Mouse (Mus musculus): ENCODE measurements around the gene Hnrnpul1. TPM values are rescaled to one million over a fixed set of nuclear protein-coding genes. Genes with fewer than 3 reads are reported as not detected.

Gene Hnrnpul1
- polyA plus RNA-seq, 1 experiment from 2014 or later = 49.0 TPM

- 90% methylated on average over 5 of the region's 5 CpGs for WGBS
- Histone ChIP-seq H3K4me1 (no peaks in the 10 kb centered on the region), H3K27ac (no peak overlapping the region), H3K36me3 (peaks cover 31% of the 10 kb centered on the region), H3K4me2 (no peak overlapping the region), H3K4me3 (replicated peaks) (no peak overlapping the region), H3K27me3 (replicated peaks) (no peaks in the 10 kb centered on the region), H3K9ac (no peak overlapping the region), H3K9me3 (no peaks in the 10 kb centered on the region)
- no peak for ATAC-seq (ENCODE audit: insufficient read depth, low FRiP score, low read depth)
Measured at GRCm38 (mm10) chr7:25768229-25768628, 13.7 kb upstream of the Hnrnpul1 start.

DNA sequence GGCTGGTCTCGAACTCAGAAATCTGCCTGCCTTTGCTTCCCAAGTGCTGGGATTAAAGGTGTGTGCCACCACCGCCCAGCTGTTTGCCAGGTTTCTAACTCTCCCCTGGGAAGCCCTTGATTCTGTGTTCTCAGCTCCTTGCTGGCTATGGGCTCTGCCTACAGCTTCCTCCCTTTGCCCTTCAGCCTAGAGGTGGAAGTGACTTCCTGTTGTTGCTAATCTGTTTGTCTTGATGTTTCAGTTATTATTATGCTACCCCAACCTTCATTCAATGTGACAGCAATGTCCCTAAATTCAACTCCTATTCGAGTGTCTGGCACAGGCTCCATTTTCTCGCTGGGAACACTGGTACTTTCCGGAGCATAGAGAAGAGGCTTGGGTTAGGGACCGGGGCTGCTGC is 11.6 kb upstream of the Hnrnpul1 start:
- H3K9ac ChIP-seq = no peak overlapping the region
- ATAC-seq (ENCODE audit: insufficient read depth, low FRiP score, low read depth) = no peak
- H3K9me3 ChIP-seq = no peaks in the 10 kb centered on the region
- H3K27me3 ChIP-seq (replicated peaks) = no peaks in the 10 kb centered on the region
- H3K4me1 ChIP-seq = no peaks in the 10 kb centered on the region
- H3K4me2 ChIP-seq = no peak overlapping the region
- 83% methylated on average over 6 of the region's 6 CpGs for WGBS
- no peak overlapping the region for H3K4me3 ChIP-seq (replicated peaks)
- H3K36me3 ChIP-seq = peaks cover 28% of the 10 kb centered on the region
- H3K27ac ChIP-seq = no peak overlapping the region

DNA sequence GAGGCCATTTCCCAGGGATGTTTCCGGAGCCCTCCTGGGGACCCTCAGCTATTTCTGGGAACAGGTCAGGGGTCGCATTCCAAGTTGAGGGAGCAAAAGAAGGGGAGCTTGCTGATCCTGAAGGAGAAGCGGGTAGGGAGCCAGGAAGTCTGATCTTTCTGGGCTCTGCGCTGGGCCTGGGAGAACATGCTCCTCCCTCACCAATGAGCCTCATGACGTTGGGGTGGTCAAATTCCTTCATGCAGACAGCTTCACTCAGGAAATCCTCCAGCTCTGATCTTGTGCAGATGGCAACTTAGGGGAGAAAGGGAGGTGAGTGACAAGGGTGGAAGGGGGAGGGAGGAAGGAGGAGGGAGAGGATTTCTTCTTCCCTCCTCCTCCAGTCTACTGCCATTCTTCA is 9.7 kb upstream of the Hnrnpul1 start:
- no peaks in the 10 kb centered on the region for H3K9me3 ChIP-seq
- no peak for ATAC-seq (ENCODE audit: insufficient read depth, low FRiP score, low read depth)
- peak overlapping the region; percentile 26; the same call in 1 of the 2 replicates for H3K27ac ChIP-seq
- H3K36me3 ChIP-seq = peaks cover 23% of the 10 kb centered on the region
- no peak overlapping the region for H3K9ac ChIP-seq
- no peak overlapping the region for H3K4me3 ChIP-seq (replicated peaks)
- no peaks in the 10 kb centered on the region for H3K4me1 ChIP-seq
- WGBS = 57% methylated on average over 5 of the region's 5 CpGs
- H3K4me2 ChIP-seq = no peak overlapping the region
- H3K27me3 ChIP-seq (replicated peaks) = no peaks in the 10 kb centered on the region

GRCm38 (mm10) chr7:25763678-25764077 is 9.1 kb upstream of the Hnrnpul1 start:
- Histone ChIP-seq H3K9ac (no peak overlapping the region), H3K27me3 (replicated peaks) (no peaks in the 10 kb centered on the region), H3K4me2 (no peak overlapping the region), H3K9me3 (no peaks in the 10 kb centered on the region), H3K4me3 (replicated peaks) (no peak overlapping the region), H3K27ac (0 out of 2 replicates have a peak overlapping the region, but pooled peaks have one; percentile 26), H3K36me3 (peaks cover 21% of the 10 kb centered on the region), H3K4me1 (no peaks in the 10 kb centered on the region)
- WGBS = 67% methylated on average over 11 of the region's 11 CpGs
- ATAC-seq (ENCODE audit: insufficient read depth, low FRiP score, low read depth) = no peak

DNA sequence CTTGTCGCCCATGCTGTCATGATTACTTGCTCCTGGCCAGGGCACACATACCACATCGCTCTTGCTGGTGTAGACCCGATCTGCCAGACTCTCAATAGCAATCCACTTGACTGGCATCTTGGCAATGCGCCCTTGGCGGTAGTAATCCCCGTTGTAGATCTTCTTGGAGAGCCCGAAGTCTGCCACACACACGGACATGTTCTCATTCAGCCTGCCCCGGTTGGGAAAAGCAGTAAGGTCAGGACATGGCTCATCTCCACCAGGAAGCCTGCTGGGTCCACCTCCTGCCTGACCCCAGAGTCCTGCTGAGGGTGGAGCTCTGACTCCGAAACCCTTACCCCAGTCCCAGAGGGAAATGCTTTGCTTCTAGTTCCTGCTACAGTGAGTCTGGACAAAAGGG is 6.8 kb upstream of the Hnrnpul1 start:
- no peaks in the 10 kb centered on the region for H3K4me1 ChIP-seq
- H3K36me3 ChIP-seq = peaks cover 6% of the 10 kb centered on the region; the same call in 1 of the 2 replicates
- ATAC-seq (ENCODE audit: insufficient read depth, low FRiP score, low read depth) = no peak
- no peaks in the 10 kb centered on the region for H3K27me3 ChIP-seq (replicated peaks)
- H3K9me3 ChIP-seq = no peaks in the 10 kb centered on the region
- no peak overlapping the region for H3K9ac ChIP-seq
- no peak overlapping the region for H3K4me2 ChIP-seq
- H3K27ac ChIP-seq = no peak overlapping the region
- H3K4me3 ChIP-seq (replicated peaks) = no peak overlapping the region
- 76% methylated on average over 10 of the region's 10 CpGs for WGBS

DNA sequence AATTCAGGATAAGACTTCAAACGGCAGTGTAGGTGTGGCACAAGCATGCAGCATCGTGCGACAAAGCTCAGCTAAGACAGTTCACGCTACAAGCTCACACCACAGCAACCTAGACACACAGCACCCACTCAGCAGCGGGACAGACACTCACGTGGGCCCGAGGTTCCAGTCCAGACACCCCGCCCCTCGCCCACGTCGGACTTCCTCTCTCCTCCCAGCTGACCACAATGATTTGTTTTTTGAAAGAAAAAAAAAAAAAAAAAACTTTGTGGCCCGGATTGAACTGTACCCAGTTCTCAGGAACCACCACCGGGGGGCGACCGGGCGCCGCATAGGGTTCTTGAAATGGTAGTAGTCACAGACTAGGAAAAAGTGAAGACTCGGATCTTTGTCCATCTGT is 1.5 kb upstream of the Hnrnpul1 start:
- H3K27me3 ChIP-seq (replicated peaks) = no peaks in the 10 kb centered on the region
- peak; percentile 19 for ATAC-seq (ENCODE audit: insufficient read depth, low FRiP score, low read depth)
- peak overlapping the region; percentile 84 for H3K4me2 ChIP-seq
- WGBS = under 1% methylated on average over 18 of the region's 18 CpGs
- no peak overlapping the region; the same call in 1 of the 2 replicates for H3K9ac ChIP-seq
- H3K9me3 ChIP-seq = no peaks in the 10 kb centered on the region
- peaks cover 14% of the 10 kb centered on the region for H3K4me1 ChIP-seq
- H3K36me3 ChIP-seq = no peaks in the 10 kb centered on the region; the same call in 1 of the 2 replicates
- peak overlapping the region; percentile 99 for H3K27ac ChIP-seq
- peak overlapping the region; percentile 97 for H3K4me3 ChIP-seq (replicated peaks)

GRCm38 (mm10) chr7:25755468-25755833 is 894 bp upstream of the Hnrnpul1 start:
- H3K9me3 ChIP-seq = no peaks in the 10 kb centered on the region
- H3K9ac ChIP-seq = peak overlapping the region; percentile 27
- H3K4me3 ChIP-seq (replicated peaks) = peak overlapping the region; percentile 97
- H3K27ac ChIP-seq = peak overlapping the region; percentile 99
- peak overlapping the region; percentile 84 for H3K4me2 ChIP-seq
- peaks cover under 1% of the 10 kb centered on the region; the same call in 1 of the 2 replicates for H3K36me3 ChIP-seq
- peaks cover 14% of the 10 kb centered on the region for H3K4me1 ChIP-seq
- no peaks in the 10 kb centered on the region for H3K27me3 ChIP-seq (replicated peaks)
- under 1% methylated on average over 15 of the region's 15 CpGs for WGBS
- peak; percentile 30; the same call in 1 of the 2 replicates for ATAC-seq (ENCODE audit: insufficient read depth, low FRiP score, low read depth)

DNA sequence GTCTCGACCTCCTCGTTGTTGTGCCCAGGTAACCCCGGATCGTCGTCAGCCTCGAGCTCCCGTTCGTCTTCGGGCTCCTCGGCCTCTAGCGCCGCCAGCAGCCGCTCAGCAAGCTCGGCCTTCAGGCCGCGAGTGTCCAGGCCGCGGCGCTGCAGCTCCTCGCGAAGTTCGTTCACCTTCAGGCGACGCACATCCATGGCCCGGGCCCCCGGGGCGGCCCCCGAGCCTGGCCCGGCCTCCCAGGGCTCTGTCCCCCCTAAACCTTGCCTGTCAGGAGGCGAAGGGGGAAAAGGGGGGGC is 169 bp downstream of the Hnrnpul1 start:
- Histone ChIP-seq H3K27ac (peak overlapping the region; percentile 99), H3K36me3 (peaks cover 9% of the 10 kb centered on the region), H3K4me2 (peak overlapping the region; percentile 84; the same call in 1 of the 2 replicates), H3K9ac (peak overlapping the region; percentile 96), H3K4me1 (peaks cover 14% of the 10 kb centered on the region), H3K27me3 (replicated peaks) (no peaks in the 10 kb centered on the region), H3K4me3 (replicated peaks) (peak overlapping the region; percentile 97), H3K9me3 (no peaks in the 10 kb centered on the region)
- 0% methylated on average over 30 of the region's 30 CpGs for WGBS
- no peak for ATAC-seq (ENCODE audit: insufficient read depth, low FRiP score, low read depth)

DNA sequence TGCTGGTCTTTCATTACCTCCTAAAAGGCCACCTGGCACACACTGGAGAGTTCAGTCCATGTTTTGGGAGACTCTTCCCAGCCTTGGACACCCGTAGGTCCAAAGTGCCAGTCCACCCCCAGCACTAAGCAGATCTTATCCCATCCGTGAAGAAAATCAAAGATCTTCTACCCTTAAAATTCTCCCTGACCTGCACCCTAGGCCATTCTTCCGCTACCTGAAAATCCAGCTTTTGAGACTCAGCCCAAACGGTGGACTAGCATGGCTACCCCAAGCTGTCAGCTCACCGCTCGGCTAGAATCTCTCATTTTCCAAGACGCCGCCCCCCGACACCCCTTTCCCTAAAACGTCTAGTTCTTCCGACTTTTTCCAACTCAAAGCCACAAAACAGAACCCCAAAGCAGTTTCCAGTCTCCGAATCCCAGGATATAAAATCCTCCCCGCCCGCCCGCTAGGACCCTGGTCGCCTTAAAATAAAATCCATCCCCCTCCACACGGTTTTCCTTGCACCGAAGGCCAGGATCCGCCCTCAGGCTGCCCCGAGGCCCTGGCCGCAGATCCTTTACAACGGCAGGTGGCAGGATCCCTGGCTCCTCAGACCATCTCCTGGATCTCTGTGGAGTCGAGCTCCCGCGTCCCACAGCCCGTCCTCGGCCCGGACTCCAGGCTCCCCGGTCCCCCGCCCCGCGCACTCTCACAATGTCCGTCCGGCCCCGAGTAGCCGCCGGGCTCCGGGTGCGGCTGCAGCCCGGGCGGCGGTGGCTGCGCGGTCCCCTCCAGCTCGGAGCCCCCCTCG is 716 bp downstream of the Hnrnpul1 start:
- WGBS = 1% methylated on average over 46 of the region's 46 CpGs
- Histone ChIP-seq H3K27ac (peak overlapping the region; percentile 99), H3K4me2 (peak overlapping the region; percentile 84), H3K9me3 (no peaks in the 10 kb centered on the region), H3K4me1 (peaks cover 14% of the 10 kb centered on the region), H3K36me3 (peaks cover 15% of the 10 kb centered on the region), H3K9ac (peak overlapping the region; percentile 96), H3K27me3 (replicated peaks) (no peaks in the 10 kb centered on the region), H3K4me3 (replicated peaks) (peak overlapping the region; percentile 97)
- ATAC-seq (ENCODE audit: insufficient read depth, low FRiP score, low read depth) = no peak

- Histone ChIP-seq H3K9me3 (no peaks in the 10 kb centered on the region), H3K4me2 (peak overlapping the region; percentile 84), H3K27me3 (replicated peaks) (no peaks in the 10 kb centered on the region), H3K27ac (no peak overlapping the region), H3K4me3 (replicated peaks) (peak overlapping the region; percentile 97), H3K4me1 (peaks cover 14% of the 10 kb centered on the region), H3K36me3 (peaks cover 21% of the 10 kb centered on the region), H3K9ac (peak overlapping the region; percentile 96; the same call in 1 of the 2 replicates)
- ATAC-seq (ENCODE audit: insufficient read depth, low FRiP score, low read depth) = no peak
Measured at GRCm38 (mm10) chr7:25753076-25753475, 1.5 kb downstream of the Hnrnpul1 start.

- H3K36me3 ChIP-seq = peaks cover 77% of the 10 kb centered on the region
Measured at GRCm38 (mm10) chr7:25746844-25747243, 7.7 kb downstream of the Hnrnpul1 start.

DNA sequence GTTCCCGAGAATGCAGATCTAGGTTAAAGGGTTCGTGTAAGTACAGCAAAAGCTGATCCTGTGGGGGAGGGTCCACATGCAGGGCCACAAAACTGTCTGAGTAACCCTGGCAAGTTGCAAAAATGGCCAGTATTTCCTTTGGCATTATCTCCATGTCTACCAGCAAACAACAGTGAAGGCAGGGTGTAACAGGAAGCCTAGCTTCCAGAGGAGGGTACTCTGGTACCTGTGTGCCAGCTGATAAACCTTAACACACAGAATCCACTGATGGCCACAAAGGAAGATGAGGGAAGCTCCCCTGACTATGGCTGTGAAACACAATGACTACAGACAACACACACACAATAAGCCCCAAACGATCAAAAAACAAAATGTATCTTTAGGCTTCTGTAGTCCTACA is 16.3 kb downstream of the Hnrnpul1 start:
- Histone ChIP-seq H3K4me1 (no peaks in the 10 kb centered on the region), H3K27ac (no peak overlapping the region), H3K4me3 (replicated peaks) (no peak overlapping the region), H3K4me2 (no peak overlapping the region), H3K9me3 (no peaks in the 10 kb centered on the region), H3K27me3 (replicated peaks) (no peaks in the 10 kb centered on the region), H3K9ac (no peak overlapping the region), H3K36me3 (peaks cover 78% of the 10 kb centered on the region)
- ATAC-seq (ENCODE audit: insufficient read depth, low FRiP score, low read depth) = no peak
- 80% methylated on average over 3 of the region's 3 CpGs for WGBS

More at GRCm38 (mm10) chr7:25746844-25747243, 7.7 kb downstream of the Hnrnpul1 start:
- no peaks in the 10 kb centered on the region for H3K27me3 ChIP-seq (replicated peaks)
- no peak overlapping the region for H3K9ac ChIP-seq
- H3K4me3 ChIP-seq (replicated peaks) = no peak overlapping the region
- no peaks in the 10 kb centered on the region for H3K9me3 ChIP-seq
- H3K4me1 ChIP-seq = no peaks in the 10 kb centered on the region
- no peak for ATAC-seq (ENCODE audit: insufficient read depth, low FRiP score, low read depth)
- no peak overlapping the region for H3K4me2 ChIP-seq
- H3K27ac ChIP-seq = no peak overlapping the region
- 64% methylated on average over 3 of the region's 3 CpGs for WGBS
